Mouse (Mus musculus) thymus, postnatal 10 days (tissue): ENCODE data around the gene Ski.

Experiments used
- DNase-seq, 2 experiments: peaks; one replicate each; pipeline ENCODE4 v3.0.0; 2021; ENCODE audit warnings: low spot score in 2 of 2

Ski gene

GRCm38 (mm10) chr4:155150276-155151113 is 71.9 kb downstream of the Ski start:
- DNase-seq: peak; percentile 76 to 82

- no peak for DNase-seq
These were observed 72.5 kb downstream of the Ski start for GRCm38 (mm10) chr4:155149941-155150275.

GRCm38 (mm10) chr4:155148910-155149698 is 73.3 kb downstream of the Ski start:
- no peak for DNase-seq

- no peak for DNase-seq
These were observed 73.9 kb downstream of the Ski start for GRCm38 (mm10) chr4:155148453-155148852.

- DNase-seq: no peak
These were observed 76.1 kb downstream of the Ski start for GRCm38 (mm10) chr4:155146107-155146823.

- no peak for DNase-seq
These were observed 77.7 kb downstream of the Ski start for GRCm38 (mm10) chr4:155144548-155145180.

GRCm38 (mm10) chr4:155143871-155144502 is 78.4 kb downstream of the Ski start:
- no peak for DNase-seq

GRCm38 (mm10) chr4:155143411-155143810 is 79.0 kb downstream of the Ski start:
- DNase-seq: no peak

- DNase-seq: no peak
These were observed 79.6 kb downstream of the Ski start for GRCm38 (mm10) chr4:155142836-155143235.

GRCm38 (mm10) chr4:155140795-155141265 is 81.6 kb downstream of the Ski start:
- DNase-seq: no peak

- no peak for DNase-seq
These were observed 82.2 kb downstream of the Ski start for GRCm38 (mm10) chr4:155140150-155140549.

GRCm38 (mm10) chr4:155139281-155140045 is 82.9 kb downstream of the Ski start:
- no peak for DNase-seq

GRCm38 (mm10) chr4:155138451-155138850 is 83.9 kb downstream of the Ski start:
- DNase-seq: no peak

GRCm38 (mm10) chr4:155137891-155138290 is 84.5 kb downstream of the Ski start:
- DNase-seq: no peak

- no peak for DNase-seq
These were observed 86.3 kb downstream of the Ski start for GRCm38 (mm10) chr4:155135909-155136585.

GRCm38 (mm10) chr4:155134686-155135172 is 87.7 kb downstream of the Ski start:
- DNase-seq: no peak

GRCm38 (mm10) chr4:155133658-155134417 is 88.6 kb downstream of the Ski start:
- DNase-seq: no peak

GRCm38 (mm10) chr4:155133188-155133587 is 89.2 kb downstream of the Ski start:
- no peak for DNase-seq

GRCm38 (mm10) chr4:155130616-155131015 is 91.8 kb downstream of the Ski start:
- DNase-seq: no peak
